Mouse (Mus musculus) forebrain, embryonic 10.5 days (tissue): ENCODE measurements around the gene Lonp2. TPM values are rescaled to one million over a fixed set of nuclear protein-coding genes. Genes with fewer than 3 reads are reported as not detected.

Experiments used
- DNase-seq: peaks from one replicate; pipeline ENCODE4 v3.0.0-alpha.2; 2017; ENCODE audit warnings: low spot score; ENCODE audit errors: extremely low spot score
- H3K27ac ChIP-seq: fragments of 300-500 bp; sonication (generic); 2 replicates; pipeline ENCODE4 v1.5.1; 2016; ENCODE audit warnings: mild to moderate bottlenecking
- H3K27me3 ChIP-seq: fragments of 300-500 bp; sonication (generic); 2 replicates; pipeline ENCODE4 v1.6.1; 2016; ENCODE audit warnings: mild to moderate bottlenecking; ENCODE audit not compliant: poor library complexity, severe bottlenecking
- H3K36me3 ChIP-seq: fragments of 300-500 bp; sonication (generic); replicated peaks from 2 replicates; pipeline ENCODE4 v1.6.1; 2016; ENCODE audit warnings: mild to moderate bottlenecking, moderate library complexity
- H3K4me1 ChIP-seq: fragments of 300-500 bp; sonication (generic); 2 replicates; pipeline ENCODE4 v1.6.1; 2016
- H3K4me3 ChIP-seq: fragments of 300-500 bp; sonication (generic); 2 replicates; pipeline ENCODE4 v1.5.1; 2016; ENCODE audit warnings: mild to moderate bottlenecking, moderate library complexity
- H3K9me3 ChIP-seq: fragments of 300-500 bp; sonication (generic); 2 replicates; pipeline ENCODE4 v1.6.1; 2016; ENCODE audit warnings: mild to moderate bottlenecking, moderate library complexity
- WGBS: fragments of 180-500 bp; shearing (Covaris S2); methylation state at CpG from one replicate; pipeline ENCODE4 v1.1.7; 2016; 5-methylcytosine and 5-hydroxymethylcytosine counted together
- polyA plus RNA-seq: library from polyadenylated mRNA; unstranded; fragments of >200 nt; fragmentation: Nextera tagmentation; extraction: Ambion mirVana; gene quantifications from 2 replicates; pipeline ENCODE4 v1.2.1, GENCODE M21; 2016

Lonp2 gene
- polyA plus RNA-seq, 1 experiment from 2014 or later, result 48.7 TPM

DNA sequence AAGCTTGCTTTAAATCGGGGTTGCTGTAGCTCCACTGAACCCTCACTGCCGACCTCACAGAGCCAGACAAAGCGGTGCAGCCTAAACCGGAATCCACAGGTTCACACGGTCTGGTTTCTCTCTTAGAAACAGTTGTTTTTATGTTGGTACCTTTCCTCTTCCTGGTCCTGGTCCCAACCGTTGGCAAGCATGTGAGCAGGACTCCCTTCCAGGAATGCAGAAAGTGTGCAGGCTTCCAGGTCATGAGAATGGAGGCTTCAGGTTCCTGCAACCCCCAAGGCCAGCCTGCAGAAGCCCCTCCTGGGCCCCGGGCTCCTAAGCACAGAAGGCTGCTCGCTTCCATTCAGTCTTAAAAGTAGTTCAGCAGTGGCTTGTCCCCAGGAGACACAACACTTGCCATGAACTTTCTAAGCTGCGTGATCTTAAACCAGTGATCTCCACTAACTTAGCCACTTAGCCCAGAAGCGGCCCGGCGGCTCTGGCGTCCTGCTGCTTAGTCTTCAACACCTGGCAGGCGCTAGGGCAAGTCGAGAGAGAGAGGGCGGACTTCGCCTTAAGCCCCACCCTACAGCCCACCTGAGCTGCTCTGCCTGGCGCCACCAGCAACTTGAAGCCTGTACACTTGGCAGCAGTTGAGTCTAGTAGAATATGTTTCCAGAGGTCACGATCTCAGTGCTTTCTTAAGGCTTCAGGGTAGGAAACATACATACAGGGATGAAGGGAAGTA is 104.5 kb downstream of the Lonp2 start:
- H3K27ac ChIP-seq, result no peak overlapping the region
- DNase-seq, result no peak
- no peaks in the 10 kb centered on the region for H3K27me3 ChIP-seq
- H3K4me3 ChIP-seq, result no peak overlapping the region
- peaks cover 30% of the 10 kb centered on the region for H3K4me1 ChIP-seq
- H3K36me3 ChIP-seq, result peaks cover 38% of the 10 kb centered on the region
- WGBS, result 68% methylated on average over 19 of the region's 19 CpGs
- no peaks in the 10 kb centered on the region for H3K9me3 ChIP-seq

- H3K4me1 ChIP-seq, result peaks cover 42% of the 10 kb centered on the region
- no peak overlapping the region for H3K4me3 ChIP-seq
- H3K27ac ChIP-seq, result no peak overlapping the region
- 66% methylated on average over 3 of the region's 3 CpGs for WGBS
- no peaks in the 10 kb centered on the region for H3K27me3 ChIP-seq
- no peak for DNase-seq
- H3K36me3 ChIP-seq, result peaks cover 23% of the 10 kb centered on the region
- no peaks in the 10 kb centered on the region for H3K9me3 ChIP-seq
These were observed 106.5 kb downstream of the Lonp2 start for GRCm38 (mm10) chr8:86730303-86730702.

- no peak overlapping the region for H3K4me3 ChIP-seq
- peaks cover 18% of the 10 kb centered on the region for H3K36me3 ChIP-seq
- no peak for DNase-seq
- H3K27ac ChIP-seq, result no peak overlapping the region
- H3K4me1 ChIP-seq, result peaks cover 47% of the 10 kb centered on the region
- no peaks in the 10 kb centered on the region for H3K9me3 ChIP-seq
- 94% methylated on average over 1 of the region's 1 CpGs for WGBS
- H3K27me3 ChIP-seq, result no peaks in the 10 kb centered on the region
These were observed 107.0 kb downstream of the Lonp2 start for GRCm38 (mm10) chr8:86730860-86731259.

GRCm38 (mm10) chr8:86734171-86734570 is 110.3 kb downstream of the Lonp2 start:
- peaks cover under 1% of the 10 kb centered on the region; the same call in 1 of the 2 replicates for H3K36me3 ChIP-seq
- DNase-seq, result no peak
- 76% methylated on average over 4 of the region's 4 CpGs for WGBS
- H3K4me1 ChIP-seq, result peaks cover 32% of the 10 kb centered on the region
- no peak overlapping the region for H3K4me3 ChIP-seq
- H3K27ac ChIP-seq, result no peak overlapping the region
- no peaks in the 10 kb centered on the region for H3K27me3 ChIP-seq
- H3K9me3 ChIP-seq, result no peaks in the 10 kb centered on the region

DNA sequence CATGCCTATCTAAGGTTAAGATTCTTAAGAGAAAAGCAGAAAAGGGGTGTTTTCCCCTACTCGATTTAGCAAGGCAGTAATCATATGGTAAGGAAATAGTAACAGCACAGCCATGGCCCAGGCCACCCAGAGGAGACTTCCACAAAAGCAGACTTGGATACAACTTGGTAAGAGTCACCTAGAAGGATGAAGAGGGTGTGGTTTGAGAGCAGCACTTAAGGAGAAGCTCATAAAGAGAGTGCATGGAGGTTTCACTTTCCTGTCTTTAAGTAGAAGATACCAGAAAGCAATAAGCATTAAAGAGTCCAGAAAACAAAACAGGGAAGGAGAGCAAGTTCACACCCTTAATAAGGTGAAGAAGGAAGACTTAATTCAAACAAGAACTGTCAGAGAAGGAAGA is 111.1 kb downstream of the Lonp2 start:
- no peak for DNase-seq
- no peaks in the 10 kb centered on the region for H3K27me3 ChIP-seq
- no peak overlapping the region for H3K27ac ChIP-seq
- H3K36me3 ChIP-seq, result peaks cover 4% of the 10 kb centered on the region; the same call in 1 of the 2 replicates
- 74% methylated on average over 1 of the region's 1 CpGs for WGBS
- no peak overlapping the region for H3K4me3 ChIP-seq
- peaks cover 3% of the 10 kb centered on the region; the same call in 1 of the 2 replicates for H3K9me3 ChIP-seq
- H3K4me1 ChIP-seq, result peaks cover 32% of the 10 kb centered on the region

DNA sequence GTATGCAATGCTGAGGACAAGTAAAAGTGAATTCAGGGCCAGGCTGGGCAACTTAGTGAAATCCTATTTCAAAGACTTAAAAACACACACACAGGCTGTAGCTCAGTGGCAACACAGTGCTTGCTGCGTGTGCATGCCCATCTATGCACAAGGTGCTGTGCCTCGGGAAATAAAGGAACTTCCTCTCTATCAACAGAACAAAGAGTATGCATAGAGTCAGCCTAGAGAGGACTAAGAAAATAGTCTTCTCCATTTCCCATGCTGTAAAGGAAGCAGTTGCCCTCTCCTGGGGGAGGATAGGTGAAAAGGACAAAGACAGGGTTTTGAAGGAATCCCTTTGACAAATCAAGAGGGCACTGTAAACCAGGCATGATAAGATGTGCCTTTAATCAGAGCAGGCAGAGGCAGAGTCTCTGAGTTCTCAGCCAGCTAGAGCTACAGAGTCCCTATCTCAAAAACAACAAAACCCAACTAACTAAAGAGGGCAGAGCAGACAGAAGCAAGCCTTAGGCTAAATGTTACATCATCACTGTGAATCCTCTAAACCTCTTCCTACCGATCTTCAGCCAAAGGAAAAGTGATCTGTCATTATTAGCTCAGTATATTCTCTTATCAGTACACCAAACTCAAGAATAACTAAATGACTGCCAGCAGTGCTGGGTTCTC is 111.7 kb downstream of the Lonp2 start:
- peaks cover 4% of the 10 kb centered on the region; the same call in 1 of the 2 replicates for H3K36me3 ChIP-seq
- H3K9me3 ChIP-seq, result peaks cover 3% of the 10 kb centered on the region; the same call in 1 of the 2 replicates
- peaks cover 27% of the 10 kb centered on the region for H3K4me1 ChIP-seq
- 59% methylated on average over 3 of the region's 3 CpGs for WGBS
- DNase-seq, result no peak
- H3K4me3 ChIP-seq, result no peak overlapping the region
- H3K27me3 ChIP-seq, result no peaks in the 10 kb centered on the region
- H3K27ac ChIP-seq, result no peak overlapping the region

- no peak overlapping the region for H3K27ac ChIP-seq
- peaks cover 4% of the 10 kb centered on the region; the same call in 1 of the 2 replicates for H3K36me3 ChIP-seq
- H3K4me1 ChIP-seq, result peaks cover 31% of the 10 kb centered on the region
- DNase-seq, result no peak
- no peaks in the 10 kb centered on the region for H3K27me3 ChIP-seq
- H3K9me3 ChIP-seq, result peaks cover 3% of the 10 kb centered on the region; the same call in 1 of the 2 replicates
- H3K4me3 ChIP-seq, result no peak overlapping the region
These were observed 117.1 kb downstream of the Lonp2 start for GRCm38 (mm10) chr8:86740899-86741298.

DNA sequence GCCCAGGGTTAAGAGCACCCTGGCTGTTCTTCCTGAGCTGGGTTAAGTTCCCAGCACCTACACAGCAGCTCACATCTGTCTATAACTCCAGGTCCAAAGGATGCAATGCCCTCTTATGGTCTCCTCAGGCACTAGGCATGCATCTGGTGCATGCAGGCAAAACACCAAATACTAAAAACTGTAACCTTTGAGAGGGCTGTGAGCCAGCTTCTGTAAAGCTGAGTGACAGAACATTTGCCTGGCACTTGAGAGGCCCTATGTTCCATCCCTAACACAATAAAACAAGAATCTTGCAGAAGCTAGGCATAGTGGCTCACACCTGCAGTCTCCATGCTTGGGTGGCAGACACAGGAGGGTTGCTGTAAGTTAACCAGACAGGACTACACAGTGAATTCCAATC is 117.8 kb downstream of the Lonp2 start:
- DNase-seq, result no peak
- no peak overlapping the region for H3K4me3 ChIP-seq
- no peaks in the 10 kb centered on the region for H3K27me3 ChIP-seq
- H3K36me3 ChIP-seq, result peaks cover 4% of the 10 kb centered on the region; the same call in 1 of the 2 replicates
- peaks cover 35% of the 10 kb centered on the region for H3K4me1 ChIP-seq
- H3K27ac ChIP-seq, result no peak overlapping the region
- peaks cover 3% of the 10 kb centered on the region; the same call in 1 of the 2 replicates for H3K9me3 ChIP-seq

DNA sequence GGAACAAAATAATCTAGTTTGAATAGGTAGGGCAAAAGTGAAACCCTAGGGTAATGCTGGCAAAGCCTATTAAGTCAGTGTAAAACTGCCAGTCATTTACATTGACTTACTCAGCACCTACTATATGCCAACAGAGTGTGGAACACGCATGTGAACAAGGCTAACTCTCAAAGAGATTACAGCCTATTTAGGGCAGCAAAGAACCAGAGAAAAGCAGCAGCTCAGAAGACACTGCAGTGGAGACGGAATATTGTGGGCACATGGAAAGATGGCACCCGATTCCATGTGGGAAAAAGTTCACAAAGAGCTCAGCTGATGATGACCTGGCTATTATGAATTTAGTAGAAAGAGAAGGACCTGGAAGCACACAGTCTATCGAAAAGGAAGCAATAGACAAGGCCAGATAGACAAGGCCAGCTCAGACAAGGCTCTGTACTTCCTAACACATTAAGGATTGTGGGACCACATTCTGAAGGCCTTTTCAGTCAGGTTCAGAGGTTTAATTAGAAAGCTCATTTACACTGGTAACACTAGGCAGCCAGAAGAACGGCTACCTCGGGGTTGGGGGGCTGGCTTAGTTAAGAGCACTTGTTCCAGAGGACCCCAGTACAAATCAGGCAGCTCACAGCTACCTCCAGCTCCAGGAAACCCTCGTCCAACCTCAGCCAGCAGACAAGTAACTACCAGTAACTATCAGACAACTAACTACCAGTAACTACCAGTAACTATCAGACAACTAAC is 118.9 kb downstream of the Lonp2 start:
- Histone ChIP-seq H3K27ac (no peak overlapping the region), H3K9me3 (peaks cover 3% of the 10 kb centered on the region; the same call in 1 of the 2 replicates), H3K36me3 (peaks cover 4% of the 10 kb centered on the region; the same call in 1 of the 2 replicates), H3K4me3 (no peak overlapping the region; the same call in 1 of the 2 replicates), H3K4me1 (peaks cover 39% of the 10 kb centered on the region), H3K27me3 (no peaks in the 10 kb centered on the region)
- WGBS, result 79% methylated on average over 7 of the region's 7 CpGs
- no peak for DNase-seq

- 7% methylated on average over 18 of the region's 18 CpGs for WGBS
- DNase-seq, result no peak
These were observed 120.7 kb downstream of the Lonp2 start for GRCm38 (mm10) chr8:86744313-86745220.

GRCm38 (mm10) chr8:86745221-86745934 is 121.5 kb downstream of the Lonp2 start, which contains the start of the genes Gm10638 and Siah1a:
Gm10638 (plus strand) TSS chr8:86745699.
Siah1a (minus strand) TSS chr8:86745934.
- H3K27ac ChIP-seq, result peak within 1 kb of the TSS; percentile 100
- H3K4me3 ChIP-seq, result peak within 1 kb of the TSS; percentile 91
- H3K9me3 ChIP-seq, result no peaks in the 10 kb centered on the region

More at GRCm38 (mm10) chr8:86744313-86745220, 120.7 kb downstream of the Lonp2 start:
- Histone ChIP-seq H3K36me3 (no peaks in the 10 kb centered on the region; the same call in 1 of the 2 replicates), H3K27me3 (no peaks in the 10 kb centered on the region), H3K27ac (peak overlapping the region; percentile 100), H3K4me1 (peaks cover 39% of the 10 kb centered on the region), H3K4me3 (peak overlapping the region; percentile 91), H3K9me3 (peaks cover under 1% of the 10 kb centered on the region; the same call in 1 of the 2 replicates)

More at GRCm38 (mm10) chr8:86745221-86745934, 121.5 kb downstream of the Lonp2 start, which contains the start of the genes Gm10638 and Siah1a:
- Histone ChIP-seq H3K4me1 (peaks cover 39% of the 10 kb centered on the region), H3K27me3 (no peaks in the 10 kb centered on the region), H3K36me3 (no peaks in the 10 kb centered on the region)
- WGBS, result under 1% methylated on average over 86 of the region's 88 CpGs
- DNase-seq, result peak; percentile 74
